Mouse (Mus musculus) C2C12 (cell line): Measurements from ENCODE around the gene Map4k3.

ENCODE experiments used
- CEBPB ChIP-seq: IDR thresholded peaks from one replicate; pipeline ENCODE4 v1.6.1; 2011; ENCODE audit warnings: low read depth, mild to moderate bottlenecking, control low read depth, moderate library complexity
- CTCF ChIP-seq: IDR thresholded peaks from one replicate; pipeline ENCODE4 v1.5.1; 2011; ENCODE audit not compliant: control insufficient read depth, insufficient read depth, insufficient read length
- FOSL1 ChIP-seq: IDR thresholded peaks from one replicate; pipeline ENCODE4 v1.8.0; 2011; ENCODE audit warnings: mild to moderate bottlenecking, low read length; ENCODE audit not compliant: poor library complexity, insufficient read depth, severe bottlenecking
- MAX ChIP-seq: IDR thresholded peaks from one replicate; pipeline ENCODE4 v1.6.1; 2011; ENCODE audit warnings: mild to moderate bottlenecking, control low read depth
- USF1 ChIP-seq: IDR thresholded peaks from one replicate; pipeline ENCODE4 v1.6.1; 2011; ENCODE audit warnings: low read depth, mild to moderate bottlenecking, control low read depth, moderate library complexity

DNA sequence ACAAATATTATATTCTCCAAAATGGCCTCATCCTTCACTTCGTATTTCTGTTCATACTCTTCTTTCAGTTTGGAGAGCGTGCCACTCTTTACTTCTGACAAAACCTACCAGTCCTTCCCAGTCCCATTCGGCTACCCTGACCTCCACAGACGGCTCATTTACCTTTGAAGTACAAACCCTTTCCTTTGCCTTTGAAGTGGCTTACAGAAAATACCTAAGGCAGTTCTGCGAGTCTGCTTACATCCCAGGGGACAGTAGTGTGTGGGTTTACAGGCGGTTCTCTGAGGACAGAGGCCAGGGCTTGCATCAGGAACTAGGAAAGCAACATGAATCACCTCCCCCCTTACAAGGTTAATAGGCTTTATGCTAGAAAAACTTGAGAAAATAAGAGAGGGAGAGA is 75.5 kb downstream of the Map4k3 start:
- TF ChIP-seq MAX (no peak), USF1 (no peak), CTCF (no peak), CEBPB (no peak), FOSL1 (no peak)
